Mouse (Mus musculus) right cerebral cortex, adult 18-20 months (tissue): Measurements from ENCODE around the gene Zfp449.
A peak's percentile ranks its signal among the peaks of the same experiment; 100 is the strongest.

Experiments used
- DNase-seq: peaks from one replicate; pipeline ENCODE4 v3.0.0; 2022; ENCODE audit warnings: mixed read lengths

The Zfp449 gene

GRCm38 (mm10) chrX:56346176-56346931 lies at the start of gene Zfp449:
Gene Zfp449 (plus strand): TSS chrX:56346400.
- DNase-seq = peak; percentile 87

DNA sequence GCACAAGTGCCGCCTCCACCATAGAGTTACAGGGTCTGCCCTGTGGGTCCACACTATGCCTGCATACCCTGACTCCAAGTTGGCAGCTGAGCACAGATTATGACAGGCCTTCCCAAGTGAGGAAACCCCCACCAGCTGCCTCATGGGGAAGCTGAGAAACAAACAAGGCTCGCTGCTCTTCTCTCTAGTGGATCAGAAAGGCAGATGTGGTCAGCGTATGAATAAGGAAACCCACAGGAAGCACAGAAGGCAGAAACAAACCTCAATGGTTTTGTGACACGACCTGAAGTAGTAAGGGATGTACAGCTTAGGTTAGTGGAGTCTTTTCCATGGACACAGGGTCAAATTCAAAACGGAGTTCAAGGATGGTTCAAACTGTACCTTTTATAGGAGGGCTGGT lies 38.6 kb upstream of the Zfp449 start:
- no peak for DNase-seq

- no peak for DNase-seq
Observed at GRCm38 (mm10) chrX:56312813-56313212, 33.4 kb upstream of the Zfp449 start.

DNA sequence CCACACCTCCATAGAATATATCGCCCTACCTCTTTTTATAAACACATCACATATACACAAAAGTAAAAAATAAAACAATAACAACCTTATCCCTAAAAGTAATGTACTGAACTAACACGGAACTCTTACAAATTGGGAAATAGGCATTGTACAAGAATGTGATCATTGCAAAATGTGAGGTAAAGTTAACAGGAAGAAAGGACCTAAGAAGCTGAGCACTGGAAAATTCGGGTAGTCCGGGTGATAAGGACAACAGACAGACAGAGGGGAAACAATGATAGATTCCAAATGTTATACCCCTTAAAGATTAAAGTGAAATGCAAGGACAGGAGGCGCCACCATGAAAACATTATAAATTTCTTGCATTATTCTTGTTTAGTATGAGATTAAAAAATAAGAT lies 24.1 kb upstream of the Zfp449 start:
- DNase-seq = no peak

GRCm38 (mm10) chrX:56322731-56323130 lies 23.5 kb upstream of the Zfp449 start:
- no peak for DNase-seq

DNA sequence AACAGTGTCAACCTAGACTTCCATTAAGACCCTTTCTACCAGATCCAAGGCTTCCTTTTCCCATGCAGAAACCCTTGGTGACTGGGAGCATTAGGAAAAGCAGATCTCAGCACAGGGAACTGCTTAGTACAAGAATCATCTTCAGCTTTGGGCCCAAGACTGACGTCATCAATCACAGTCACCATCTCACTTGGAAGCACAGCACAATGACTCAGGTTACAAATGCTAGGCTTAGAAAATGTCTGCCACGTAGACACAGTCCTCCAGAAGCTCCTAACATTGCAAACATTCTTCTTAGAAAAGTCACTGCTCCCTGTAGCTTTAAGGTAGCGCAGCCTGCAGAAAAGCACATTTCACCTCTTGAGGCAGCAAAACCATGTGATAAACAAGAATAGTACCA lies 14.2 kb upstream of the Zfp449 start:
- DNase-seq = no peak

- DNase-seq = no peak
Observed at GRCm38 (mm10) chrX:56340305-56340704, 5.9 kb upstream of the Zfp449 start.

DNA sequence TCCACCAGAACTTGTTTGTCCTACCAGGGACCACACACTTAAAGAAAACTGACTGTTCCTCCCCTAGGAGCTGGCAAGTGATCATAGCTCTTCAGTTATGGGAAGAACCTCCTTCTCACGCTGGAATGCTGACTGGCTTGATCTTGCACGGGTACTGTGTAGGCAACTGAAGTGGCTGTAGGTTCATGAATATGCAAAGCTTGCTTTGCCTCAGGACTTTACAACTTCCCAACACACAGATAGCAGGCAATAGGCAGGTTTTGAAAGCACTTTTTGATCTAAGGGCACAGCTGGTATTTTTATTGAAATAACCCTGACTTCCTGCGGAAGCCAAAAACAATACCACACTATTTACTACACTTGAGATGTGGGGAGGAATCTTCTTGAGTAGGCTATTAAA lies 3.3 kb upstream of the Zfp449 start:
- no peak for DNase-seq

DNA sequence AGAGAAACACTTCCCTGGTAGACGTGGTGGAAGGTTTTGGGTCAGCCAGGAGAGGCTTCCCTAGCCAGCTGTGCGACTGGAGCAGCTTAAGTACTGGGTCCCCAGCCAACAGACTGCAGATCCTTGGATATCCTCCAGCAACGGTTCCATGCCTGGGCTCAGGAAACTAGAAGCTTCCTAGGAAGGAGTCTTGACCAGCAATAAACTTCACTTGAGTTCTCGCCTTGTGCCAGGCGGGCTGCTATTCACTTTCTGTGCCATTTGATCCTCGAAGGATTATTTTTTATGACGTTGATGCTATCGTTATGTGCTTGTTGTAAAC lies 693 bp downstream of the Zfp449 start:
- peak; percentile 19 for DNase-seq

- DNase-seq = peak; percentile 52
Observed at GRCm38 (mm10) chrX:56374431-56375128, 28.4 kb downstream of the Zfp449 start, which contains the start of gene Smim10l2a. Gene Smim10l2a (plus strand): TSS chrX:56374586.

- DNase-seq = no peak
Observed at GRCm38 (mm10) chrX:56380852-56381251, 34.7 kb downstream of the Zfp449 start.

DNA sequence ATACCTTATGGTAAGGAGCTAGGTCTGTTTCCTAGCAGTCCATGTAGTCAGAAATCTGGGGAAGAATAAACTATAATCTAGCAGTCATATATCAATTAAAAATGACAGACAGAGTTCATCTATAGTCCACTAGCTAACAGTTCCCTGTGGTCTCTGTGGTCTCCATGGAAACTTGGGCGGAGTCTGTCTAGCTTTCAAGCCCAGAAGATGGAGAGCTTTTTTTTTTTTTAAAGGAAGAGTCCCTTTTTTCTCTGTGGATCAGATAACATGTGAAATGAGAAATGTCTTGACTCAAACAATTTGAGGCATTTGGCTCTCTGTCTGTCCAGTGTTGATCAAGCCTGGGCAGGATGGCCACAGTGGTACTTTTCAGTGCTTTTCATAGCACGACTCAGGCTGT lies 37.9 kb downstream of the Zfp449 start:
- no peak for DNase-seq

DNA sequence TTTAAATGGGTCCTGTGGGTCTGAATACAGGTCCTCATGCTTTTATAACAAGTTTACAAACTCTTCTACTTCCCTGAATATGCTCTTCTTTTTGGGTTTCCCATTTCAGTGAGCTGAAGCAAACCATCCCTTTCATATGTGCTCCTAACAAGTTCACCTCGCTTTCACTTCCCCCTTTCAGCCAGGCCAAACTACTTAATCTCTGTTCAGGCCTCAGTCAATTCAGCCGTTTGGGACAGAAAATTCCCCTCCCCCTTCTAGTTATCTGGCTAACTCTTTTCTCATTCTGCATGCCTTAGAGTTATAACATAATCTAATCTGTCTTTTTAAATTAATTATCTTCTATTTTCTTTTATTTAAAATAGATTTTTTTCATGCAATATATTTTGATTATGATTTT lies 58.4 kb downstream of the Zfp449 start:
- DNase-seq = no peak

GRCm38 (mm10) chrX:56405482-56405881 lies 59.3 kb downstream of the Zfp449 start:
- DNase-seq = no peak

GRCm38 (mm10) chrX:56406128-56406527 lies 59.9 kb downstream of the Zfp449 start:
- DNase-seq = no peak
